Mouse (Mus musculus) heart, adult 2 months (tissue): Measurements from ENCODE around the gene Apbb1.

Source experiments
- CTCF ChIP-seq: fragments of 200-600 bp; IDR thresholded peaks from 2 replicates; pipeline ENCODE4 v1.8.1; 2022; ENCODE audit warnings: antibody characterized with exemption, mild to moderate bottlenecking, moderate library complexity
- POLR2A ChIP-seq: fragments of 200-500 bp; IDR thresholded peaks from 2 replicates; pipeline ENCODE4 v1.6.1; 2011; ENCODE audit warnings: mild to moderate bottlenecking, low read depth, low read length, control low read depth; ENCODE audit not compliant: insufficient read depth

DNA sequence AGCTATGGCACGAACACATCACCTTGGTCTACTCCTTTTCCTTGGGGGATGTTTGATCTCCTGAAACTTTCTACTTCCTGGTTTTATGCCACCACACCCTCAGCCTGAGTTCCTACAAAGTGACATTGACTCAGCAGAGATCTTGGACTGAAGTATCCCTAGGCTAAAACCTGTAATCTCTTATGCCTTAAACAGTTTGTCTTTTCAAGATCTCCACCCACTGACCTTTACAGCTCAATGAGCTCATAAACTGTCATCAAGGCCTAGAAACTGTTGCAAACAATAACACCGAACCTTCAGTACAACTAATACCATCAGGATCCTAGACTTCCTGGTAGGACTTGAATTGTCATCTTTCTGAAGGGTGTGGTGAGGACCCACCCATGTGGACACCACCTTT, 57.2 kb downstream of the Apbb1 start:
- no peak for TF ChIP-seq POLR2A
- TF ChIP-seq CTCF, result no peak
